Mouse (Mus musculus) hindlimb bud, embryonic 11.5 days (tissue): ENCODE results near the gene Scarb1.
"Not testable (repeated sequence)": the region's sequence is repeated elsewhere in the genome, so short reads cannot be mapped to it uniquely, and the experiment has no call there.

Experiments
- DNase-seq: peaks from one replicate; pipeline ENCODE4 v3.0.0-alpha.2; 2012; ENCODE audit warnings: low read depth, low spot score; ENCODE audit errors: extremely low spot score

Scarb1 gene

GRCm38 (mm10) chr5:125340547-125341262 is at the start of gene Scarb1:
TSS of gene Scarb1 (minus strand) at chr5:125341094.
- no peak for DNase-seq

- DNase-seq: no peak
Observed at GRCm38 (mm10) chr5:125389579-125390441, 48.9 kb upstream of the Scarb1 start, which contains the start of gene Ubc. TSS of gene Ubc (minus strand) at chr5:125390202.

GRCm38 (mm10) chr5:125389131-125389578 is 48.3 kb upstream of the Scarb1 start, which contains the start of gene Gm10382:
TSS of gene Gm10382 (plus strand) at chr5:125389322.
- no peak for DNase-seq

GRCm38 (mm10) chr5:125388358-125389092 is 47.6 kb upstream of the Scarb1 start:
- DNase-seq: no peak

- DNase-seq: not testable (repeated sequence)
Observed at GRCm38 (mm10) chr5:125387295-125387694, 46.4 kb upstream of the Scarb1 start.

GRCm38 (mm10) chr5:125385215-125385940 is 44.5 kb upstream of the Scarb1 start:
- no peak for DNase-seq

- DNase-seq: no peak
Observed at GRCm38 (mm10) chr5:125384512-125385214, 43.8 kb upstream of the Scarb1 start.

- DNase-seq: no peak
Observed at GRCm38 (mm10) chr5:125383637-125384420, 42.9 kb upstream of the Scarb1 start.

GRCm38 (mm10) chr5:125382673-125383558 is 42.0 kb upstream of the Scarb1 start:
- no peak for DNase-seq

- no peak for DNase-seq
Observed at GRCm38 (mm10) chr5:125381954-125382672, 41.2 kb upstream of the Scarb1 start.

- no peak for DNase-seq
Observed at GRCm38 (mm10) chr5:125378919-125379318, 38.0 kb upstream of the Scarb1 start.

GRCm38 (mm10) chr5:125377214-125377613 is 36.3 kb upstream of the Scarb1 start:
- DNase-seq: no peak

- DNase-seq: no peak
Observed at GRCm38 (mm10) chr5:125375871-125376270, 35.0 kb upstream of the Scarb1 start.

GRCm38 (mm10) chr5:125372027-125372426 is 31.1 kb upstream of the Scarb1 start:
- DNase-seq: no peak

GRCm38 (mm10) chr5:125370950-125371693 is 30.2 kb upstream of the Scarb1 start:
- DNase-seq: no peak

GRCm38 (mm10) chr5:125368568-125368967 is 27.7 kb upstream of the Scarb1 start:
- DNase-seq: no peak

- no peak for DNase-seq
Observed at GRCm38 (mm10) chr5:125368156-125368555, 27.3 kb upstream of the Scarb1 start.
